Mouse (Mus musculus): ENCODE results near the gene Gm49352. TPM values are rescaled to one million over a fixed set of nuclear protein-coding genes. Genes with fewer than 3 reads are reported as not detected.

Gene Gm49352
- not detected for polyA plus RNA-seq (2014; fragmentation: Illumina TruSeq; extraction: RNeasy Lipid Tissue Mini Kit (QIAGEN cat#74804); ENCODE audit: low read depth, low replicate concordance)

DNA sequence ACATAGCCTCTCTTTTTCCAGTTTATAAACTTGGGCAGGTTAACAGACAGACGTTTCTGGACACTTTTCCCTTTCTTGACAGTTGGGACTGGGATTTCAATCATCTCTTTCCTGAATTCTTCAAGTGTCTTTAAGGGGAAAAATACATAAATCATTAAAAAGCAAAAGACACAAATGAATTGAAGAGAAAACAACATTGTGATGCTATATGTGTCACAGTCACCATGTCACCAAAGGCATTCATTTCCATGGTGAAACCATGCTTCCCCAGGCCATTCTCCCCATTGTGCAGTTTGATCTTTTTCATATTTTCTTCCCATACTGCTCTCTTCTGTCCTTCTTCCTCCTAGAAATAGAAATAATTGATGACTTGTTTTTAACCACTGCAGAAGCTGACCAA lies at the start of gene Gm49352:
Gm49352 (minus strand) TSS at position 101 of the 400 bp plus-strand sequence.

DNA sequence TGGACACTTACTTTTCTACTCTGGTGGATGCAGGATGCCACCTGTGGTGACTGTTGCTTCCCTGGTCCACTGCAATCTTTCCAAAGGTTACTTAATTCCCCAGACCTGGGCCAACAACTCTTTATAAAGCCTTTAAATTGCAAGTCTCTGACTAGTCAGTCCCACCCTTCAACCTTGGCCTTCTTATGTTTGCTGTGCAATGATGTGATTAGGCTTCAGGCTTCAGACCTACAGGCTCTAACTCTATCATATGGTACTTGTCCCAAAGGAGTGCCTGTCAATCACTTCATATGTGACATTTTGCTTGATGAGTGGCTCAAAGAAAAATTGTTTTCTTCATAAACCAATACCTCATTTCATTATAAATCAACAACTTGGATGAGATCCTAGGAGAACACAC lies 2.1 kb upstream of the Gm49352 start, which contains the start of gene Cts3:
Cts3 (minus strand) TSS at position 101 of the 400 bp plus-strand sequence.

DNA sequence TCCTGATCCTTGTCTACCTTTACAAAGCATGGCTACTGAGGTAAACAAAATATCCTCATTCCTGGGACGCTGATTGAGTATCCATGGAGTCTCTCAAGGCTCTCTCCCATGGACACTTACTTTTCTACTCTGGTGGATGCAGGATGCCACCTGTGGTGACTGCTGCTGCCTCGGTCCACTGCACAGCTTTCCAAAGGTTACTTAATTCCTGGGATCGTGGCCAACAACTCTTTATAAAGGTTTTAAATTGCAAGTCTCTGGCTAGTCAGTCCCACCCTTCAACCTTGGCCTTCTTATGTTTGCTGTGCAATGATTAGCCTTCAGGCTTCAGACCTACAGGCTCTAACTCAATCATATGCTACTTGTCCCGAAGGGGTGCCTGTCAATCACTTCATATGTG lies 26.3 kb downstream of the Gm49352 start, which contains the start of gene Ctsm:
Ctsm (minus strand) TSS at position 209 of the 400 bp plus-strand sequence.

Other genes starting within 250 kb of the Gm49352 start
- not detected for gene Cts7, start 210.0 kb downstream of the Gm49352 start, polyA plus RNA-seq (2014; fragmentation: Illumina TruSeq; extraction: RNeasy Lipid Tissue Mini Kit (QIAGEN cat#74804); ENCODE audit: low read depth, low replicate concordance)
- not detected for gene Ctsm, start 26.3 kb downstream of the Gm49352 start, polyA plus RNA-seq (2014; fragmentation: Illumina TruSeq; extraction: RNeasy Lipid Tissue Mini Kit (QIAGEN cat#74804); ENCODE audit: low read depth, low replicate concordance)
- gene Cts3, start 2.0 kb upstream of the Gm49352 start, polyA plus RNA-seq (2014; fragmentation: Illumina TruSeq; extraction: RNeasy Lipid Tissue Mini Kit (QIAGEN cat#74804); ENCODE audit: low read depth, low replicate concordance): not detected